Mouse (Mus musculus): ENCODE data around the gene Ndc80. TPM values are rescaled to one million over a fixed set of nuclear protein-coding genes. Genes with fewer than 3 reads are reported as not detected.
"Not testable (repeated sequence)": the region's sequence is repeated elsewhere in the genome, so short reads cannot be mapped to it uniquely, and the experiment has no call there.

Ndc80 gene
- polyA plus RNA-seq, 1 experiment from 2014 or later, result 17.7 TPM

GRCm38 (mm10) chr17:71460312-71460711 lies 66.3 kb downstream of the Ndc80 start:
- H3K27ac ChIP-seq (ENCODE audit: low read length), result no peak overlapping the region
- H3K4me3 ChIP-seq (replicated peaks; ENCODE audit: low read length), result no peak overlapping the region
- no peaks in the 10 kb centered on the region for H3K9me3 ChIP-seq (ENCODE audit: control insufficient read depth, low read length)
- H3K27me3 ChIP-seq (replicated peaks; ENCODE audit: control insufficient read depth, insufficient read depth, low read length), result no peaks in the 10 kb centered on the region
- no peak for ATAC-seq
- WGBS, result 95% methylated on average over 3 of the region's 3 CpGs
- no peak overlapping the region for H3K4me2 ChIP-seq (ENCODE audit: low read length)
- H3K9ac ChIP-seq (replicated peaks; ENCODE audit: low read depth, low read length), result no peak overlapping the region
- no peaks in the 10 kb centered on the region for H3K4me1 ChIP-seq (replicated peaks; ENCODE audit: control insufficient read depth, insufficient read depth, low read length)
- H3K36me3 ChIP-seq (ENCODE audit: control insufficient read depth, insufficient read depth), result peaks cover 4% of the 10 kb centered on the region; the same call in 1 of the 2 replicates

GRCm38 (mm10) chr17:71459818-71460217 lies 66.8 kb downstream of the Ndc80 start, which contains the start of gene Gm4707:
TSS of gene Gm4707 (minus strand) at chr17:71459918.
- Histone ChIP-seq H3K27ac (ENCODE audit: low read length) (no peak within 1 kb of the TSS), H3K4me3 (replicated peaks; ENCODE audit: low read length) (no peak within 1 kb of the TSS), H3K4me1 (replicated peaks; ENCODE audit: control insufficient read depth, insufficient read depth, low read length) (no peaks in the 10 kb centered on the region), H3K4me2 (ENCODE audit: low read length) (no peak within 1 kb of the TSS), H3K36me3 (ENCODE audit: control insufficient read depth, insufficient read depth) (peaks cover 4% of the 10 kb centered on the region; the same call in 1 of the 2 replicates), H3K9me3 (ENCODE audit: control insufficient read depth, low read length) (no peaks in the 10 kb centered on the region), H3K9ac (replicated peaks; ENCODE audit: low read depth, low read length) (no peak within 1 kb of the TSS), H3K27me3 (replicated peaks; ENCODE audit: control insufficient read depth, insufficient read depth, low read length) (no peaks in the 10 kb centered on the region)
- WGBS, result 100% methylated on average over 2 of the region's 2 CpGs
- no peak for ATAC-seq

GRCm38 (mm10) chr17:71457361-71457760 lies 69.3 kb downstream of the Ndc80 start:
- H3K27ac ChIP-seq (ENCODE audit: low read length); H3K9me3 ChIP-seq (ENCODE audit: control insufficient read depth, low read length); H3K4me2 ChIP-seq (ENCODE audit: low read length); H3K27me3 ChIP-seq (replicated peaks; ENCODE audit: control insufficient read depth, insufficient read depth, low read length); H3K9ac ChIP-seq (replicated peaks; ENCODE audit: low read depth, low read length); H3K4me1 ChIP-seq (replicated peaks; ENCODE audit: control insufficient read depth, insufficient read depth, low read length); H3K4me3 ChIP-seq (replicated peaks; ENCODE audit: low read length); ATAC-seq; H3K36me3 ChIP-seq (ENCODE audit: control insufficient read depth, insufficient read depth): not testable (repeated sequence)
- 93% methylated on average over 6 of the region's 6 CpGs for WGBS

Other genes with a start within 250 kb of the Ndc80 start
- gene Emilin2, start 214.9 kb downstream of the Ndc80 start, polyA plus RNA-seq (2015; fragmentation: Nextera tagmentation; extraction: Ambion mirVana), result 1.2 and 1.4 TPM in 2 replicates
- 1.8 and 3.5 TPM in 2 replicates for gene Gm4707, start 66.9 kb downstream of the Ndc80 start, polyA plus RNA-seq (2015; fragmentation: Nextera tagmentation; extraction: Ambion mirVana)
- 53.4 and 54.1 TPM in 2 replicates for gene Smchd1, start 51.5 kb downstream of the Ndc80 start, polyA plus RNA-seq (2015; fragmentation: Nextera tagmentation; extraction: Ambion mirVana)
- 0.78 and 1.6 TPM in 2 replicates for gene Spdya, start 25.2 kb upstream of the Ndc80 start, polyA plus RNA-seq (2015; fragmentation: Nextera tagmentation; extraction: Ambion mirVana)
- 61.1 and 61.9 TPM in 2 replicates for gene Wdr43, start 89.0 kb upstream of the Ndc80 start, polyA plus RNA-seq (2015; fragmentation: Nextera tagmentation; extraction: Ambion mirVana)
- gene Togaram2, start 146.4 kb upstream of the Ndc80 start, polyA plus RNA-seq (2015; fragmentation: Nextera tagmentation; extraction: Ambion mirVana), result 0.54 and 0.60 TPM in 2 replicates
- not detected in 2 replicates for gene Pcare, start 226.0 kb upstream of the Ndc80 start, polyA plus RNA-seq (2015; fragmentation: Nextera tagmentation; extraction: Ambion mirVana)
- gene Clip4, start 241.6 kb upstream of the Ndc80 start, polyA plus RNA-seq (2015; fragmentation: Nextera tagmentation; extraction: Ambion mirVana), result 10.8 and 10.9 TPM in 2 replicates

Data from forebrain, embryonic 16.5 days (tissue).